Mouse (Mus musculus): ENCODE measurements around the gene Casc3. TPM values are rescaled to one million over a fixed set of nuclear protein-coding genes. Genes with fewer than 3 reads are reported as not detected.

Gene Casc3
- polyA plus RNA-seq, 1 experiment from 2014 or later: 22.7 TPM

GRCm38 (mm10) chr11:98776052-98776764, 28.5 kb upstream of the Casc3 start:
- DNase-seq (ENCODE audit: low spot score): peak; percentile 21
- Histone ChIP-seq H3K4me2 (replicated peaks; ENCODE audit: low read depth, low read length) (peak overlapping the region; percentile 57), H3K27ac (ENCODE audit: low read length) (peak overlapping the region; percentile 96), H3K27me3 (replicated peaks; ENCODE audit: insufficient read depth, low read length) (no peaks in the 10 kb centered on the region), H3K9me3 (ENCODE audit: low read length) (no peaks in the 10 kb centered on the region), H3K36me3 (ENCODE audit: insufficient read depth, low read length) (0 out of 2 replicates have a peak, but pooled peaks cover 3% of the 10 kb centered on the region), H3K4me1 (ENCODE audit: insufficient read depth, low read depth, low read length) (peaks cover 37% of the 10 kb centered on the region), H3K9ac (replicated peaks; ENCODE audit: low read depth) (0 out of 2 replicates have a peak overlapping the region, but pooled peaks have one; percentile 19), H3K4me3 (ENCODE audit: low read depth, low read length) (no peak overlapping the region)
- WGBS: 22% methylated on average over 12 of the region's 12 CpGs
- TF ChIP-seq CTCF (IDR thresholded peaks at IDR 0.05): no peak
- no peak for TF ChIP-seq EP300 (IDR thresholded peaks at IDR 0.05)
- ATAC-seq: no peak

- Histone ChIP-seq H3K9ac (replicated peaks; ENCODE audit: low read depth) (no peak overlapping the region), H3K27me3 (replicated peaks; ENCODE audit: insufficient read depth, low read length) (no peaks in the 10 kb centered on the region), H3K4me2 (replicated peaks; ENCODE audit: low read depth, low read length) (no peak overlapping the region), H3K36me3 (ENCODE audit: insufficient read depth, low read length) (no peaks in the 10 kb centered on the region), H3K9me3 (ENCODE audit: low read length) (no peaks in the 10 kb centered on the region), H3K27ac (ENCODE audit: low read length) (peak overlapping the region; percentile 96), H3K4me3 (ENCODE audit: low read depth, low read length) (no peak overlapping the region), H3K4me1 (ENCODE audit: insufficient read depth, low read depth, low read length) (peaks cover 44% of the 10 kb centered on the region)
- DNase-seq (ENCODE audit: low spot score) (peak; percentile 89), ATAC-seq (no peak)
- TF ChIP-seq EP300 (IDR thresholded peaks at IDR 0.05) (no peak), CTCF (IDR thresholded peaks at IDR 0.05) (no peak)
- WGBS: 7% methylated on average over 9 of the region's 9 CpGs
Measured at GRCm38 (mm10) chr11:98776843-98777590, 27.7 kb upstream of the Casc3 start.

- DNase-seq (ENCODE audit: low spot score) (no peak), ATAC-seq (no peak)
- Histone ChIP-seq H3K9me3 (ENCODE audit: low read length) (no peaks in the 10 kb centered on the region), H3K27me3 (replicated peaks; ENCODE audit: insufficient read depth, low read length) (no peaks in the 10 kb centered on the region), H3K27ac (ENCODE audit: low read length) (peak overlapping the region; percentile 96), H3K4me2 (replicated peaks; ENCODE audit: low read depth, low read length) (no peak overlapping the region), H3K4me3 (ENCODE audit: low read depth, low read length) (no peak overlapping the region), H3K9ac (replicated peaks; ENCODE audit: low read depth) (no peak overlapping the region), H3K4me1 (ENCODE audit: insufficient read depth, low read depth, low read length) (peaks cover 50% of the 10 kb centered on the region), H3K36me3 (ENCODE audit: insufficient read depth, low read length) (no peaks in the 10 kb centered on the region)
- TF ChIP-seq EP300 (IDR thresholded peaks at IDR 0.05) (no peak), CTCF (IDR thresholded peaks at IDR 0.05) (no peak)
Measured at GRCm38 (mm10) chr11:98777888-98778287, 26.8 kb upstream of the Casc3 start.

GRCm38 (mm10) chr11:98781851-98782512, 22.7 kb upstream of the Casc3 start:
- Histone ChIP-seq H3K9ac (replicated peaks; ENCODE audit: low read depth) (no peak overlapping the region), H3K9me3 (ENCODE audit: low read length) (no peaks in the 10 kb centered on the region), H3K4me1 (ENCODE audit: insufficient read depth, low read depth, low read length) (peaks cover 48% of the 10 kb centered on the region; the same call in 1 of the 2 replicates), H3K27ac (ENCODE audit: low read length) (peak overlapping the region; percentile 95), H3K36me3 (ENCODE audit: insufficient read depth, low read length) (no peaks in the 10 kb centered on the region), H3K27me3 (replicated peaks; ENCODE audit: insufficient read depth, low read length) (no peaks in the 10 kb centered on the region), H3K4me2 (replicated peaks; ENCODE audit: low read depth, low read length) (no peak overlapping the region), H3K4me3 (ENCODE audit: low read depth, low read length) (no peak overlapping the region)
- ATAC-seq (no peak), DNase-seq (ENCODE audit: low spot score) (peak; percentile 67)
- TF ChIP-seq CTCF (IDR thresholded peaks at IDR 0.05): no peak
- no peak for TF ChIP-seq EP300 (IDR thresholded peaks at IDR 0.05)
- WGBS: 28% methylated on average over 12 of the region's 14 CpGs

GRCm38 (mm10) chr11:98782651-98783235, 22.0 kb upstream of the Casc3 start:
- peak overlapping the region; percentile 10; the same call in 1 of the 2 replicates for H3K4me3 ChIP-seq (ENCODE audit: low read depth, low read length)
- no peaks in the 10 kb centered on the region for H3K27me3 ChIP-seq (replicated peaks; ENCODE audit: insufficient read depth, low read length)
- WGBS: 10% methylated on average over 17 of the region's 17 CpGs
- peaks cover 42% of the 10 kb centered on the region; the same call in 1 of the 2 replicates for H3K4me1 ChIP-seq (ENCODE audit: insufficient read depth, low read depth, low read length)
- TF ChIP-seq EP300 (IDR thresholded peaks at IDR 0.05): no peak
- no peak for TF ChIP-seq CTCF (IDR thresholded peaks at IDR 0.05)
- DNase-seq (ENCODE audit: low spot score): peak; percentile 66
- H3K4me2 ChIP-seq (replicated peaks; ENCODE audit: low read depth, low read length): peak overlapping the region; percentile 32
- ATAC-seq: no peak
- no peaks in the 10 kb centered on the region for H3K36me3 ChIP-seq (ENCODE audit: insufficient read depth, low read length)
- H3K9me3 ChIP-seq (ENCODE audit: low read length): no peaks in the 10 kb centered on the region
- H3K27ac ChIP-seq (ENCODE audit: low read length): peak overlapping the region; percentile 95
- 0 out of 2 replicates have a peak overlapping the region, but pooled peaks have one; percentile 32 for H3K9ac ChIP-seq (replicated peaks; ENCODE audit: low read depth)

Data from lung, postnatal 0 days (tissue).